Mouse (Mus musculus): ENCODE results near the gene Ghr. TPM values are rescaled to one million over a fixed set of nuclear protein-coding genes. Genes with fewer than 3 reads are reported as not detected.

Gene Ghr
- polyA plus RNA-seq, 1 experiment from 2014 or later, result 101 TPM

DNA sequence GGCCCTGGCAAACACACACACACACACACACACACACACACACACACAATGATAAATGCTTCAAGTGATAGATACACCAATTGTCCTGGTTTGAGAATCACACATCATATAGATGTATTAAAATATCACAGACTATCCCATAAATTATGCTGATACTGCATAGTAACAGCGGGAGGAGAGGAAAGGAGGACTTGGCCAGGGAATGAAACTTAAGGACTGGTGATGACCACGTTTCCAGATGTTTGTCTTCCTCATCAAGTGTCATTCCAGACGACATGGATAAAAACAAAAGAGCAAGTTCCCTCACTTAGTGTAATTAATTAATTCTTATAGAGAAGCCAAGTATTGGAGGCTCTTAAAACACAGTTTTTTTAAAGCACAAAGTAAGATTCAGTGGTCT, 236.6 kb downstream of the Ghr start:
- peak; percentile 71 for ATAC-seq (ENCODE audit: low read depth)
- no peak overlapping the region for H3K27ac ChIP-seq (ENCODE audit: low read length)

DNA sequence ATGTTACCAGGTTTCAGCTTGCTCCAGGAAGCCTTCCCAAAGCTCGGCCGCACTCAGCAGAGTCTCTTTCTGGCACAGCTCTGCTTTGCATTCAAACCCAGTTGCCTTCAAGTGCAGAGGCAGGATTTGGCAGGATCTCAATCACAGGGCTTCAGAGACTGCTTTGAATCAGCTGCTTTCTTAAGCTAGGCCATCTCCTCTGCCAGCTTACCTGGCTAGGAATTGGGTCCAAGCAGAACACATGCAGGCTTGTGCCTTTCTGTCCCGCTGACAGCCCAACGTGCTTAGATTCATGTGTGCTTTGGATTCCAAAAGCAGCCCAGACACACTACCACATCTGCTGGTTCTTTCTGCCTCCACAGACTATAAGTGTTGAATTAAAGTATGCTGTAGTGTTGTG, 238.7 kb downstream of the Ghr start:
- peaks cover 4% of the 10 kb centered on the region for H3K36me3 ChIP-seq (ENCODE audit: control insufficient read depth, insufficient read depth, low read length)
- H3K4me2 ChIP-seq (ENCODE audit: low read depth, low read length), result no peak overlapping the region
- no peak overlapping the region for H3K27ac ChIP-seq (ENCODE audit: low read length)
- no peak overlapping the region for H3K9ac ChIP-seq (ENCODE audit: low read length)
- H3K4me1 ChIP-seq (replicated peaks; ENCODE audit: control insufficient read depth, insufficient read depth, low read length), result peaks cover 9% of the 10 kb centered on the region
- no peak overlapping the region for H3K4me3 ChIP-seq (ENCODE audit: low read length)
- no peaks in the 10 kb centered on the region for H3K27me3 ChIP-seq (ENCODE audit: control insufficient read depth, insufficient read depth, low read depth, low read length)
- H3K9me3 ChIP-seq (ENCODE audit: control insufficient read depth, low read length), result no peaks in the 10 kb centered on the region
- ATAC-seq (ENCODE audit: low read depth), result no peak
- 83% methylated on average over 4 of the region's 4 CpGs for WGBS

More for the DNA sequence above, 236.6 kb downstream of the Ghr start:
- Histone ChIP-seq H3K9me3 (ENCODE audit: control insufficient read depth, low read length) (no peaks in the 10 kb centered on the region), H3K36me3 (ENCODE audit: control insufficient read depth, insufficient read depth, low read length) (no peaks in the 10 kb centered on the region), H3K27me3 (ENCODE audit: control insufficient read depth, insufficient read depth, low read depth, low read length) (no peaks in the 10 kb centered on the region), H3K9ac (ENCODE audit: low read length) (no peak overlapping the region), H3K4me1 (replicated peaks; ENCODE audit: control insufficient read depth, insufficient read depth, low read length) (peaks cover 9% of the 10 kb centered on the region), H3K4me3 (ENCODE audit: low read length) (no peak overlapping the region), H3K4me2 (ENCODE audit: low read depth, low read length) (no peak overlapping the region)
- 36% methylated on average over 3 of the region's 3 CpGs for WGBS

DNA sequence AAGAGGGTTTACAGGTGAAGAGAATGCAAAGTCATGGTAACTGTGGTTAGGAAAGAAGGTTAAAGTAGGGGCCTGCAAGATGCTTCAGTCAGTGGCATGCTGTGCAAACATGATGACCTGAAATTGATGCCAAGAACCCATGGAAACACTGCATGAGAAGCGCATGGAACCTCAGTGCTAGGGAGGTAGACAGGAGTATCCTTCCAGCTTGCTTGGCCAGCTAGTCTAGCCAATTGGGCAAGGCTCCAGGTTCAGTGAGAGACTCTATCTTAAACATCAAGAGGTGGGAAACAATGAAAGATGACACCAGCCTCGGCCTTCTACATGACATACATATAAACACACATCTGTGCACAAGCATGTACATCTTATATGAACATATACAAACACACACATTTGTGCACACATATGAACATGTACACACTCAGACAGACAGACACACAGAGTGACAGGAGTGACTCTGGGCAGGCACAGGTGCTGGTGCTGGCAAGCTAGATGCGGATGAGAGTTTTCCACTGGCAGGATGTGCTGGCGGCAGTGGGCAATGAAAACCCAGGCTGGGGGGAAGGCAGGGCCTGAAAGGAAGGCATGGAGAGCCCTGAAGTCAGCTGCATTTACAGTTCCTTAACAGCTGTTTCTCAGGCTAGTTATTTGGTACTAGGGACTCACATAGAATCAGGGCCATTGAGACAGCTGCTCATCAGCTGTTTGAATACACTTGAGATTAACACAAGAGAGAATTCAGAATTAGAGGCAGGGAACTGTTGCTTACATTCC, 241.3 kb downstream of the Ghr start:
- Histone ChIP-seq H3K27me3 (ENCODE audit: control insufficient read depth, insufficient read depth, low read depth, low read length) (no peaks in the 10 kb centered on the region), H3K36me3 (ENCODE audit: control insufficient read depth, insufficient read depth, low read length) (peaks cover 18% of the 10 kb centered on the region), H3K9ac (ENCODE audit: low read length) (no peak overlapping the region), H3K4me2 (ENCODE audit: low read depth, low read length) (no peak overlapping the region), H3K9me3 (ENCODE audit: control insufficient read depth, low read length) (peaks cover 4% of the 10 kb centered on the region; the same call in 1 of the 2 replicates), H3K4me1 (replicated peaks; ENCODE audit: control insufficient read depth, insufficient read depth, low read length) (0 out of 2 replicates have a peak, but pooled peaks cover under 1% of the 10 kb centered on the region), H3K27ac (ENCODE audit: low read length) (no peak overlapping the region), H3K4me3 (ENCODE audit: low read length) (no peak overlapping the region)
- WGBS, result 64% methylated on average over 4 of the region's 4 CpGs
- ATAC-seq (ENCODE audit: low read depth), result no peak

DNA sequence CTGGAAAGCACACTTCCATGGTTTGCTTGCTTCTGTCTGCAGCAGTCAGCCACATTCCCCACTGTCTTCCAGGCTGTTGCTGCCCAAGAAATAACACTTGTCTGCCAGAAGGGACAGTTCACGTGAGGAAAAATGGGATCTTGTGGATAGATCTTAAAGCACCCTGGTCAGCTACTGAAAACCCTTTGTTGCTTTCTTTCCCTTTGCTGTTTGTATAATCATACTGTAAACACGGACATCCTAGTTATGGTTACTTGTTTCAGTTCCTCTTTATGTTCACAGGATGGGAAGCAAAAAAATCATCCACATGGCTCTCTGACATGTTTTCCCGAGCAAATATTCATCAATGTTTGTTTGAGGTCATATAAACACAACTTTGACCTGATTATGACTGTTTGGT, 243.4 kb downstream of the Ghr start:
- ATAC-seq (ENCODE audit: low read depth), result peak; percentile 31; the same call in 1 of the 2 replicates
- Histone ChIP-seq H3K4me2 (ENCODE audit: low read depth, low read length) (no peak overlapping the region), H3K4me1 (replicated peaks; ENCODE audit: control insufficient read depth, insufficient read depth, low read length) (no peaks in the 10 kb centered on the region), H3K27me3 (ENCODE audit: control insufficient read depth, insufficient read depth, low read depth, low read length) (no peaks in the 10 kb centered on the region), H3K9ac (ENCODE audit: low read length) (no peak overlapping the region), H3K27ac (ENCODE audit: low read length) (no peak overlapping the region), H3K9me3 (ENCODE audit: control insufficient read depth, low read length) (peaks cover 4% of the 10 kb centered on the region; the same call in 1 of the 2 replicates), H3K4me3 (ENCODE audit: low read length) (no peak overlapping the region), H3K36me3 (ENCODE audit: control insufficient read depth, insufficient read depth, low read length) (peaks cover 20% of the 10 kb centered on the region)
- WGBS, result 52% methylated on average over 3 of the region's 3 CpGs

DNA sequence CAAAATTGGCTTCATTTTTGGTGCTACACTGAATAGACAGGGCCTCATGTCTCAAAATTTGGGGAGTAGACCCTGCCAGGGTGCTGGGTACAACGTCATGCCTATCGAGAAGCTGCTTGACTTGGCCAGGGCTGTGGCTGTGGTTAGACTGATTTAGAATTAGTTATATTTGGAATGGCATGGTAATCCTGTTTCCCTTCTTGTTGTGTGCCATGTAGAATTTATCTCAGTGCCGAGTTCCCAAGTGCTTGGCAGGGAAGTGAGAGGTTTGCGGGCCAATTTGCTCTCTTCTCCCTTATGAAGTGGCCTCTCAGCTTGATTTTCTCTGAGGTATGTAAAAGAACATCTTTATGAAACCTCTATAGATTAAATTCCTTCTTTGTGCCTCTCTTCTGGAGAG, 250.8 kb downstream of the Ghr start:
- no peak overlapping the region for H3K27ac ChIP-seq (ENCODE audit: low read length)
- 86% methylated on average over 4 of the region's 4 CpGs for WGBS
- H3K4me3 ChIP-seq (ENCODE audit: low read length), result no peak overlapping the region

DNA sequence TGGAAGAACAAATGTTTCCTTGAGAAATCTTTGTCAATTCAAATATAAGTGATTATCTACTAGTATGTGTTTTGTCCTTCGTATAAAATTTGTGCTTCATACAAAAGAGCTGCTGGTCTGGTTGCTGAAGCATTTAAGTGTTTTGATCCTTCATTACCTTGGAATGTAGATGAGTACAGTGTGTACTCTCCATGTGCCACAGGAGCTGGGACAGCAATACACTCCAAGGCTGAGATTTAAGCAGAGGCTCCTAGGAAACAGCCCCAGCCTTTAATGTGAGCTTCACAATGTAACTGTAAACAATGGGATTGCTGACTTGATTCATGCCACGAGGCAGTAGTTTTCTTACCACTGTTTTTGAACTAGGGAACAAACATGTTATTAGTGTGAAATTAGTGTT, 251.5 kb downstream of the Ghr start:
- no peaks in the 10 kb centered on the region for H3K27me3 ChIP-seq (ENCODE audit: control insufficient read depth, insufficient read depth, low read depth, low read length)
- no peak for ATAC-seq (ENCODE audit: low read depth)
- H3K4me2 ChIP-seq (ENCODE audit: low read depth, low read length), result no peak overlapping the region
- no peak overlapping the region for H3K9ac ChIP-seq (ENCODE audit: low read length)
- H3K9me3 ChIP-seq (ENCODE audit: control insufficient read depth, low read length), result no peaks in the 10 kb centered on the region
- WGBS, result 64% methylated on average over 2 of the region's 2 CpGs
- H3K4me3 ChIP-seq (ENCODE audit: low read length), result no peak overlapping the region
- 0 out of 2 replicates have a peak, but pooled peaks cover 4% of the 10 kb centered on the region for H3K36me3 ChIP-seq (ENCODE audit: control insufficient read depth, insufficient read depth, low read length)
- H3K27ac ChIP-seq (ENCODE audit: low read length), result no peak overlapping the region
- no peaks in the 10 kb centered on the region for H3K4me1 ChIP-seq (replicated peaks; ENCODE audit: control insufficient read depth, insufficient read depth, low read length)

More for the DNA sequence above, 250.8 kb downstream of the Ghr start:
- Histone ChIP-seq H3K9me3 (ENCODE audit: control insufficient read depth, low read length) (peaks cover 4% of the 10 kb centered on the region; the same call in 1 of the 2 replicates), H3K4me2 (ENCODE audit: low read depth, low read length) (no peak overlapping the region), H3K36me3 (ENCODE audit: control insufficient read depth, insufficient read depth, low read length) (peaks cover 10% of the 10 kb centered on the region), H3K9ac (ENCODE audit: low read length) (no peak overlapping the region), H3K4me1 (replicated peaks; ENCODE audit: control insufficient read depth, insufficient read depth, low read length) (no peaks in the 10 kb centered on the region), H3K27me3 (ENCODE audit: control insufficient read depth, insufficient read depth, low read depth, low read length) (no peaks in the 10 kb centered on the region)
- ATAC-seq (ENCODE audit: low read depth), result no peak

DNA sequence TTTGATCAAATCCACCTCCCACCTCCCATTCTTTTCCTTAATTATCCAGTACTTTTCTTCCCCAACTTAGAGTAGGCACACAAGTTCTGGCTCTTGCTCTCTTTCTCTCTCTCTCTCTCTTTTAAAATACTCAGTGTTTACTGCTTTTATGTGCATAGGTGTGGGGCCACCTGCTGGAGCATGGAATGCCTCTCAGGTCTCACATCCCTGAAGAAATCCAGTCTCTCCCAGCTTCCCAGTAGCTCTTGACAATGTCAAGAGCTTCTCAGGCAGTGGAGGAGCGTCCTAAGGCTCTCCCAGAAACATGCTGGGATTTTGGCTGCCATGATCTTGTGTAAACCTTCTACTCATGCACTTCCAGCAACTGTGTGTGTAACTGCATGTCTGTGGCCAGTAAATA, 253.0 kb downstream of the Ghr start:
- Histone ChIP-seq H3K4me1 (replicated peaks; ENCODE audit: control insufficient read depth, insufficient read depth, low read length) (no peaks in the 10 kb centered on the region), H3K4me2 (ENCODE audit: low read depth, low read length) (no peak overlapping the region), H3K9me3 (ENCODE audit: control insufficient read depth, low read length) (no peaks in the 10 kb centered on the region), H3K4me3 (ENCODE audit: low read length) (no peak overlapping the region), H3K36me3 (ENCODE audit: control insufficient read depth, insufficient read depth, low read length) (0 out of 2 replicates have a peak, but pooled peaks cover 4% of the 10 kb centered on the region), H3K27ac (ENCODE audit: low read length) (no peak overlapping the region), H3K27me3 (ENCODE audit: control insufficient read depth, insufficient read depth, low read depth, low read length) (no peaks in the 10 kb centered on the region), H3K9ac (ENCODE audit: low read length) (no peak overlapping the region)
- 57% methylated on average over 1 of the region's 1 CpGs for WGBS
- ATAC-seq (ENCODE audit: low read depth), result peak; percentile 49

DNA sequence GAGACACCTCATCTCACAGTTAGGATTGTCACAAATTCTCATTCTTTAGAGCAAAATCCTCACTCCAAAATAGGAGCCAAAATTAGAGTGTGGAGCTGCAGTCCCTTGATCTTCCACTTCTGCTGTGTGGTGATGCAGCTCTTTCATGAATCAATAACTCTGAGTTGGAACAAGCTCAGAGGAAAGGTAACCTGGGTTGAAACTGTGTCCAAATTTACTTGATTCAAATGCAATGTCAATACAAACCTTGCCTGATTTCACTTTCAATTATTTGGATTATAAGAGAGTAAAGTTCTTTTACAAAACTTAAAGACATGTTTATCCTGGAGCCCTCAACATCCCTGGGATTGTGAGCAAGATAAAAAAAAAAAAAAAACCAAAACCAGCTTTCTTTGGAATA, 260.3 kb downstream of the Ghr start:
- Histone ChIP-seq H3K27ac (ENCODE audit: low read length) (no peak overlapping the region), H3K36me3 (ENCODE audit: control insufficient read depth, insufficient read depth, low read length) (peaks cover 7% of the 10 kb centered on the region; the same call in 1 of the 2 replicates), H3K4me2 (ENCODE audit: low read depth, low read length) (no peak overlapping the region), H3K4me3 (ENCODE audit: low read length) (no peak overlapping the region), H3K4me1 (replicated peaks; ENCODE audit: control insufficient read depth, insufficient read depth, low read length) (no peaks in the 10 kb centered on the region), H3K9ac (ENCODE audit: low read length) (no peak overlapping the region), H3K27me3 (ENCODE audit: control insufficient read depth, insufficient read depth, low read depth, low read length) (no peaks in the 10 kb centered on the region), H3K9me3 (ENCODE audit: control insufficient read depth, low read length) (no peaks in the 10 kb centered on the region)
- no peak for ATAC-seq (ENCODE audit: low read depth)

DNA sequence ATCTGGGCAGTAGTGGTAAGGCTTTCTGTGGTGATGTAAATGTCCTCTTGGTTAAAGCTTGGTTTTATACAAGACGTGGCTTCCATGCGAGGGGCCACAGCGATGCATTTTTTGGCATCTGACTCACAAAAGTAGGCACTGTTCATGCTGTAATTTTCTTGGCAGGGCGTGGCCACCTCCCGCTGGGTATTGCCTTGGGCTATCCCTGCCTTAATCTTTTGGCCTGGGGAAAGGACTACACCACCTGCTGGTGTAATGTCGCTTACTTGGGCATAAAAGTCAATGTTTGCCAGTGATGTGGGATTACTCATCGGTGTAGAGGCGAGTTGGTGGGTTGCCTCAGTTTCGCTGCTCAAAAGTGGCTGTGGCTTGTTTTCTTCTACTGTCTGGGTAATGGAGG, 263.4 kb downstream of the Ghr start:
- Histone ChIP-seq H3K27ac (ENCODE audit: low read length) (no peak overlapping the region), H3K27me3 (ENCODE audit: control insufficient read depth, insufficient read depth, low read depth, low read length) (no peaks in the 10 kb centered on the region), H3K4me1 (replicated peaks; ENCODE audit: control insufficient read depth, insufficient read depth, low read length) (no peaks in the 10 kb centered on the region), H3K4me3 (ENCODE audit: low read length) (no peak overlapping the region), H3K36me3 (ENCODE audit: control insufficient read depth, insufficient read depth, low read length) (peaks cover 10% of the 10 kb centered on the region; the same call in 1 of the 2 replicates), H3K4me2 (ENCODE audit: low read depth, low read length) (no peak overlapping the region), H3K9me3 (ENCODE audit: control insufficient read depth, low read length) (no peaks in the 10 kb centered on the region), H3K9ac (ENCODE audit: low read length) (no peak overlapping the region)
- WGBS, result 89% methylated on average over 9 of the region's 9 CpGs
- no peak for ATAC-seq (ENCODE audit: low read depth)

Data from lung, embryonic 16.5 days (tissue).